Mouse (Mus musculus): Measurements from ENCODE around the gene Lin52. TPM values are rescaled to one million over a fixed set of nuclear protein-coding genes. Genes with fewer than 3 reads are reported as not detected.

Lin52 gene
- not detected in 2 replicates for polyA plus RNA-seq (2012; ENCODE audit: insufficient read depth, insufficient read length, low replicate concordance, missing spikeins)

DNA sequence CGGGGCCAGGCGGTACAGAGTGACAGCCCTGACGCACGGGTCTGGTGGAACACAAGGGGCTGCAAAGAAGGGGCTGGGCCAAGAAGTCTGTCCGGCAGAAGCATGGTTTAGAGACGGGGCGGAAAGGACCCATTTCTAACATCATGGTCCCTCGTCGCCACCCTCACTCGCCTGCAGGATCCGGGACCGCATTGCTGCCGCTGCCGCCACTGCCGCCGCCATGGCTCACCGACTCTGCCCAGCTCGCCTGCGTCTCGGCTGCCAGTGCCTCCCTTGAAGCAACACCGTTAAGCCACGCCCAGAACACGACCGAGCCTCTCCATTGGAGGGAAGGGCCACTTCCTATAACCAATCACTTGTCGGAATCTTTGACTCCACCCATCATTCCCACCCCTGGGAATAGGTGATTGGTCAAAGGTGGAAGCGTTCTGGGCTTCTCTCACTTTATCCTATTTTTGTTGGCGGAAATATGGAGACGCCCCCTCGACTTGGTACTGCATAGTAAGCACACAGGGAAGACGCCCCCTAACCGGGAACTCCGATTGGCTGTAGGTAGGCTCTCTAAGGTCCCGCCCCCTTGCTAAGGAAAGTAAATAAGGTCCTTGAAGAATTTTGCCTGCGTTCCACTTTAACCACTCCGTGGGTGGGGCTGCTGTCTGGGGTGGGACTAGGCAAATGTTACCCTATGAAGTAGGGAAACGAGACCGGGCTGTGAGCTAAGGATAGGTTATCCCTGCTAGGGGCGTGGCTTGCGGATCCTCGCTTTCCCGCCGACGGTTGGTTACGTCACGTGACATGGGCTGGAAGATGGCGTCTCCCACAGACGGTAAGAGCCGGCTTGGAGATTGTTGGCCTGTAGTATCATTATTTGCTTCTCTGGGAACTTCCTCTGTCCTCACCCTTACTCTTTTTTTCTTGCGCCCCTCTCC is at the start of gene Lin52, which contains the start of gene Aldh6a1:
Gene Lin52 (plus strand): TSS at position 705 of the 929 bp plus-strand sequence.
Gene Aldh6a1 (minus strand): TSS at position 287 of the 929 bp plus-strand sequence.
- H3K4me3 ChIP-seq (ENCODE audit: insufficient read depth, low read depth, low read length): peak within 1 kb of the TSS; percentile 84
- TF ChIP-seq POLR2A (IDR thresholded peaks at IDR 0.05; ENCODE audit: insufficient read depth, low read depth, low read length) (peak; percentile 79), CTCF (IDR thresholded peaks at IDR 0.05; ENCODE audit: insufficient read depth, low read depth, low read length) (no peak)
- 0 out of 2 replicates have a peak, but pooled peaks cover 8% of the 10 kb centered on the region for H3K4me1 ChIP-seq (ENCODE audit: control insufficient read depth, insufficient read depth, low read length)
- WGBS: under 1% methylated on average over 49 of the region's 49 CpGs
- peak within 1 kb of the TSS; percentile 65 for H3K27ac ChIP-seq (ENCODE audit: insufficient read depth, low read depth, low read length)

DNA sequence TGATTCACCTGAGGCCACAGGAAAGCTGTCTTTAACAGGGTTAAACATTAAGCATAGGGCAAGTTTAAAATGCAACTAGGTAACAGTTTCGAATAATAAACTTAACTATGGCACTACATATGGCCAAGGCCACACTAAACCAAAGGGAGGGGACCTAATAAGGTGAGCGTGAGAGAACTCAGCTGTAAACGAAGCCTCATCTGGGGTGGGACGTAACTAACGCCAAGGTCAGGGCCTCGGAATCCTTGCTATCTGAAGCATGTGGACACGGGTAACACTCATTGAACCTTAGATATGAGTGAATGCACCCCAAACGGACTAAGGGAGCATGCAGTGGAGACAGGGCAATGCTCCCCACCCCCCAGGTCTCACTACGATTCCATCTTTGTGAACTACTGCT is 48.3 kb upstream of the Lin52 start:
- WGBS: 89% methylated on average over 9 of the region's 9 CpGs
- H3K27ac ChIP-seq (ENCODE audit: insufficient read depth, low read depth, low read length): no peak overlapping the region
- no peaks in the 10 kb centered on the region for H3K4me1 ChIP-seq (ENCODE audit: control insufficient read depth, insufficient read depth, low read length)
- H3K4me3 ChIP-seq (ENCODE audit: insufficient read depth, low read depth, low read length): no peak overlapping the region
- no peak for TF ChIP-seq POLR2A (IDR thresholded peaks at IDR 0.05; ENCODE audit: insufficient read depth, low read depth, low read length)
- TF ChIP-seq CTCF (IDR thresholded peaks at IDR 0.05; ENCODE audit: insufficient read depth, low read depth, low read length): no peak

DNA sequence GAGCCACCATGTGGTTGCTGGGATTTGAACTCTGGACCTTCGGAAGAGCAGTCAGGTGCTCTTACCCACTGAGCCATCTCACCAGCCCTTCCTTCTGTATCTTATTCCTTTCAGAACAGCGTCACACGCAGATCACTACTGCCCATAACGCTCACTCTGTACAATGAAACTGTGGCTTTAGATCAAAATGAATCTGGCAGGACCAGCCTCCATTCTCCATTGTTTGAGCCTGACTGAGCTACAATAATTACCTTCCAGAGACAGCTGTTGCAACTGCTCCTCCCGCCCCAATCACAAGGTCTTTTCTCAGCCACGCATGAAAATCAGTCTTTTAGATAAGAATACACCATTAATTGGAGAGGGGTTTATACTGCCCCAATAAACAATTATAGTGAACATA is 46.7 kb upstream of the Lin52 start:
- Histone ChIP-seq H3K27ac (ENCODE audit: insufficient read depth, low read depth, low read length) (no peak overlapping the region), H3K4me3 (ENCODE audit: insufficient read depth, low read depth, low read length) (no peak overlapping the region), H3K4me1 (ENCODE audit: control insufficient read depth, insufficient read depth, low read length) (no peaks in the 10 kb centered on the region)
- TF ChIP-seq CTCF (IDR thresholded peaks at IDR 0.05; ENCODE audit: insufficient read depth, low read depth, low read length): no peak
- TF ChIP-seq POLR2A (IDR thresholded peaks at IDR 0.05; ENCODE audit: insufficient read depth, low read depth, low read length): no peak
- WGBS: 39% methylated on average over 6 of the region's 6 CpGs

DNA sequence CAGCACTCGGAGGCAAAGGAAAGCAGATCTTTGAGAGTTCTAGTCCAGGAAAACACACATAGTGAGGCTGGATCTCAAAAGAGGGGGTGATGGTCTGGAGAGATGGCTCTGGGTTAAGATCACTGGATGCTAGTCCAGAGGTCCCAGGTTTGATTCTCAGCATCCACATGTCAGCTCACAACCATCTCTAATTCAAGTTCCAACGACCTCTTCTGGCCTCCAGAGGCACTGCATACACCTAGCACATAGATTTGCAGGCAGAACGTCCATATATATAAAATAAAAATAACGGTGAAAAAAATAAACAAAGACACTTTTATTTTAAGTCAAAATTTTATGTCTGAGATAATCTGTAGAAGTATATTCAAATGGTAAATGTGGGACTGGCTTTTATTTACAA is 44.0 kb upstream of the Lin52 start:
- Histone ChIP-seq H3K27ac (ENCODE audit: insufficient read depth, low read depth, low read length) (no peak overlapping the region), H3K4me3 (ENCODE audit: insufficient read depth, low read depth, low read length) (no peak overlapping the region), H3K4me1 (ENCODE audit: control insufficient read depth, insufficient read depth, low read length) (no peaks in the 10 kb centered on the region)
- WGBS: 68% methylated on average over 4 of the region's 4 CpGs
- TF ChIP-seq CTCF (IDR thresholded peaks at IDR 0.05; ENCODE audit: insufficient read depth, low read depth, low read length) (no peak), POLR2A (IDR thresholded peaks at IDR 0.05; ENCODE audit: insufficient read depth, low read depth, low read length) (no peak)

DNA sequence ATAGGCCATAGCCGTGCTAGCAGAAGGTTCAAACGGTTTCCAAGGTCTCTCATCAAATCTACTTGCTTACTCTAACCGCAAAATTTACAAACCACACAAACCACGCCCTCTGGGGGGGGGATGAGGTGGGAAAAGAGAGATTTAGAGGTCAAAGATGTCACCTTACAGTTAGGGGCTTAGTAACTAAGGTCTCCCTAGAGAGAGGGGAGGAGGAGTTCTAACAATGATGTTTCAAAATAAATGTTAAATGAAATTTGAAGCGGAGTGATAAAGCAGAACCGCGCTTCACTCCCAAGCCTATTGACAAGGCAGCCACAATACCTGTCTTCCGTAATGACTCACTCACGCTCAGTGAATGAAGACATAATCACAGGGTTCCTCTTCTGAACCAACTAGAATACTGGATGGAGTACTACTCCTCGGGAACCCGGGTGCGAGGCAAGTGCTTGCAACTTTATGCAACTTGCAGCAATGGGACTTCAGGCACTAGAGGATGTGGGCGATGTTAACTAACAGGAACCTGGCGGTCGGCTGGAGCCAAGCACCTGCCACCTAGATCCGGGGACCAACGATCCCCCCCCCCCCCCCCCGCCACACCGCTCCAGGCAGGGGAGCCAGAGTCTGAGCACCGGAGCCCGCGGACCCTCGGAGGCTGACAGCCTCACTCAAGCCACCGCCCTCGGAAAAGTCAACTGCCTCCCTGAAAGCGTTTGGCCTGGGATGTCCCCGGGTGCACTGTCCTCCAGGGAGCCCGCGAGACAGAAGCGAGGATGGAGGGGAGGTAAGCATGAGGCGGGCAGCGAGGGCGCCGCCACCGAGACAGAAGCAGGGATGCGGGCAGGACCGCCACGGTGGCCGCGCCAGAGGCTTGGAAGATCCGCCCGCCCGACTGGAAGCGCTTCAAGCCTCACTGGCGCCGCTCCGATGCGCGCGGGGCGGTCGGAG is 43.1 kb upstream of the Lin52 start:
- H3K27ac ChIP-seq (ENCODE audit: insufficient read depth, low read depth, low read length): peak overlapping the region; percentile 76
- H3K4me3 ChIP-seq (ENCODE audit: insufficient read depth, low read depth, low read length): peak overlapping the region; percentile 92
- TF ChIP-seq CTCF (IDR thresholded peaks at IDR 0.05; ENCODE audit: insufficient read depth, low read depth, low read length): no peak
- TF ChIP-seq POLR2A (IDR thresholded peaks at IDR 0.05; ENCODE audit: insufficient read depth, low read depth, low read length): no peak
- H3K4me1 ChIP-seq (ENCODE audit: control insufficient read depth, insufficient read depth, low read length): no peaks in the 10 kb centered on the region
- 1% methylated on average over 52 of the region's 52 CpGs for WGBS

DNA sequence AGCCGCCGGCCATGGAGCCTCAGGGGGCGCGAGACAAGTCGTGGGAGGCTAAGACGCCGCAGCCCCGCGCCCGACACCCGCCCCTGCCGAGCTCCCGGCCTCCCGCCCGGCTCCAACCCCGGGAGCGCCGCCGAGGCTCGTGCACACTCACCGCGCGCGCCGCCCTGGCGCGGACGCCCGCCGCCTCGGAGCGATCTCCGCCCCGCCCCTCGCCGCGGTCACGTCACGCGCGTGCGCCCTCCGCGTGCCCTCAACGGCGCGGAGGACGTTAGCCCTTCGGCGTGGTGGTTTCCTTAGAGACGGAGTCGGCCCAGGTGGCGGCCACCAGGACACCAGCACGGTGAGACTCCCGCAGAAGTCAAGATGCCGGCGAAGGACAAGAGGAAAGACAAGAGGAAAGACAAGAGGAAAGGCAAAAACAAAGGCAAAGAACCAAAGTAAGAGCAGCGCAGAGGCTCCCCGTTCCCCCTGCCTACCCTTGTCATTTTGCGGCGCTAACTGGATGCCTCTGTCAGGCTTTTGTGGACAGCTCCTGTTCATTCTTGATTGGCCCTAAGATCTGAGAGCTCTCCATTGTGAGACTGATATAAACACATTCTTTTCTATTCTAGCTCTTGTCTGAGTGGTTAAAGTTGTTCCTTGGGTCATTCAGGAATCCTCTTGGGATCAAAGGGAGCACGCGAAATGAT is 42.3 kb upstream of the Lin52 start, which contains the start of the genes Entpd5 and Bbof1:
Gene Entpd5 (minus strand): TSS at position 211 of the 689 bp plus-strand sequence.
Gene Bbof1 (plus strand): TSS at position 253 of the 689 bp plus-strand sequence.
- peak within 1 kb of the TSS; percentile 76 for H3K27ac ChIP-seq (ENCODE audit: insufficient read depth, low read depth, low read length)
- no peaks in the 10 kb centered on the region for H3K4me1 ChIP-seq (ENCODE audit: control insufficient read depth, insufficient read depth, low read length)
- peak within 1 kb of the TSS; percentile 92 for H3K4me3 ChIP-seq (ENCODE audit: insufficient read depth, low read depth, low read length)
- TF ChIP-seq CTCF (IDR thresholded peaks at IDR 0.05; ENCODE audit: insufficient read depth, low read depth, low read length) (no peak), POLR2A (IDR thresholded peaks at IDR 0.05; ENCODE audit: insufficient read depth, low read depth, low read length) (peak; percentile 94)
- under 1% methylated on average over 63 of the region's 63 CpGs for WGBS

DNA sequence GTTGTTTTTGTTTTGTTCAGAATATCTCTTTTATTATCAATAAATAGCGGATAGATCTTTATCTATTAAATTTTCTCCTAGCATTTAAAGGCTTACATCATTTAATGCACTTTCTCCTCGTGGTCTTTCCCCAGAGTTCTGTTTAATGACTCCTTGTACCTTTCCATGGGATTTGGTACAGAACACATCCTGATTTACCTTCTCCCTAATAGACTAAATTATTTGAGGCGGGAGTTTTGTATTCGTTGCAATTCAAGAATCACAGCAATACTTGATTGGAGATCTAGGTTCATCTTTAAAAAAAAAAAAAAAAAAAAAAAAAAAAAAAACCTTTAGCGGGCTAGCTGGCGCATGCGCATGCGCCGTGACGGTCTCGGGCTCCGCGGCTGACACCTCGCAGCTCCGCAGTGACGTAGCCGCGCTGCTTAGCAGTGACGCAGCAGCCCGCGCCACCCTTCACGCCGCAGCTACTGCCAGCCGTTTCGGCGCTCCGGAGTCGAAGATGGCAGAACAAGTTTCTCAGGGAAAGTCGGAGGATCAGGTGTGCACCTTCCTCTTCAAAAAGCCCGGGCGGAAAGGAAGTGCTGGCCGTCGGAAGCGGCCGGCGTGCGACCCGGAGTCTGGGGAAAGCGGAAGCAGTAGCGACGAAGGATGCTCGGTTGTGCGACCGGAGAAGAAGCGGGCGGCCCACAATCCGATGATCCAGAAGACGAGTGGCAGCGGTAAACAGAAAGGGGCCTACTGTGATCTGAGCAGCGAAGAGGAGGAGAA is 34.2 kb upstream of the Lin52 start, which contains the start of gene Rnf113a2:
Gene Rnf113a2 (plus strand): TSS at position 363 of the 771 bp plus-strand sequence.
- Histone ChIP-seq H3K27ac (ENCODE audit: insufficient read depth, low read depth, low read length) (no peak within 1 kb of the TSS; the same call in 1 of the 2 replicates), H3K4me1 (ENCODE audit: control insufficient read depth, insufficient read depth, low read length) (peaks cover 8% of the 10 kb centered on the region), H3K4me3 (ENCODE audit: insufficient read depth, low read depth, low read length) (peak within 1 kb of the TSS; percentile 62)
- no peak for TF ChIP-seq CTCF (IDR thresholded peaks at IDR 0.05; ENCODE audit: insufficient read depth, low read depth, low read length)
- TF ChIP-seq POLR2A (IDR thresholded peaks at IDR 0.05; ENCODE audit: insufficient read depth, low read depth, low read length): peak; percentile 68; the same call in 1 of the 2 replicates
- WGBS: 3% methylated on average over 50 of the region's 50 CpGs
